Mouse (Mus musculus): ENCODE results near the gene Ccpg1os. TPM values are rescaled to one million over a fixed set of nuclear protein-coding genes. Genes with fewer than 3 reads are reported as not detected.

Gene Ccpg1os
- polyA plus RNA-seq, 1 experiment: 6.5 TPM

DNA sequence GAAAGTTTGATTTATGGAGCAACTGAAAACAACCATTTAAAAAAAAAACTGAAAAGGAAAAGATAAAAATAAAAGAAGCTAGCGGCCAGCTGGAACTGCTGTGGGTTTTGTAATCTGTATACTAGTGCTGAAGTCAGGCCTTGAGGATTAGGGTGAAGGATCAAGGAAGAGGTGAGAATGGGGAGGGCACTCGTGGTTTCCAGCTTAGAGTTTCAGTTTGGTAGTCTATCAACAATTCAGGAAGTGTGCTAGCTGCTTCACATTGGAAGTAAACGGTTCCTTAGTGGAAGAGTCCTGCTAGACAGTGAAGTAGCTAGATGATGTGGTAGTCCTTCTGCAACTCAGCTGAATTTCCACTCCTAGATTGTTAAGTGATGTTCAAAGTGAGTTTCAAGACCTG is 23.2 kb upstream of the Ccpg1os start:
- Histone ChIP-seq H3K4me1 (ENCODE audit: control insufficient read depth, insufficient read depth, low read length) (no peaks in the 10 kb centered on the region), H3K4me3 (ENCODE audit: insufficient read depth, low read length) (no peak overlapping the region), H3K27ac (ENCODE audit: insufficient read depth, low read length) (no peak overlapping the region)
- no peak for TF ChIP-seq CTCF (IDR thresholded peaks at IDR 0.05; ENCODE audit: borderline replicate concordance, insufficient read depth, low read length)
- no peak for TF ChIP-seq POLR2A (IDR thresholded peaks at IDR 0.05; ENCODE audit: low read depth, low read length)

DNA sequence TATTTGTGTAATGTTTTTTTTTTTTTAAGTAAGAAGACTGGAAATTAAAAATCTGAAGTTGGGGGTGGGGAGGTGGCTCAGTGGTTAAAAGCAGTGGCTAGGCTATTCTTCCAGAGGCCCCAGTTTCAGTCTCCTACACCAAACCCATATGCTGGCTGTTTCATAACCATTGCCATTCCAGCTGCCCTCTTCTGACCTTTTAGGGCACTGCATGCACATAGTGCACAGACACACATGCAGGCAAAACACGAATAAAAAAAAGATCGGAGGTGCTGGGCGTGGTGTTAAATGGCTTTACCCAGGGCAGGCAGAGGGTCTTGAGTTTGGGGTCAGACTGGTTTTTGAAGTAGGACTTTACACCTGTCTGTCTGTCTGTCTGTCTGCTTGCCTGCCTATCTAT is 21.0 kb upstream of the Ccpg1os start:
- TF ChIP-seq POLR2A (IDR thresholded peaks at IDR 0.05; ENCODE audit: low read depth, low read length) (no peak), CTCF (IDR thresholded peaks at IDR 0.05; ENCODE audit: borderline replicate concordance, insufficient read depth, low read length) (no peak)
- Histone ChIP-seq H3K4me3 (ENCODE audit: insufficient read depth, low read length) (no peak overlapping the region), H3K4me1 (ENCODE audit: control insufficient read depth, insufficient read depth, low read length) (no peaks in the 10 kb centered on the region), H3K27ac (ENCODE audit: insufficient read depth, low read length) (no peak overlapping the region)

- Histone ChIP-seq H3K4me1 (ENCODE audit: control insufficient read depth, insufficient read depth, low read length) (no peaks in the 10 kb centered on the region), H3K4me3 (ENCODE audit: insufficient read depth, low read length) (no peak overlapping the region), H3K27ac (ENCODE audit: insufficient read depth, low read length) (no peak overlapping the region)
- TF ChIP-seq POLR2A (IDR thresholded peaks at IDR 0.05; ENCODE audit: low read depth, low read length): no peak
- no peak for TF ChIP-seq CTCF (IDR thresholded peaks at IDR 0.05; ENCODE audit: borderline replicate concordance, insufficient read depth, low read length)
Observed at GRCm38 (mm10) chr9:73005106-73005505, 19.9 kb upstream of the Ccpg1os start.

- Histone ChIP-seq H3K4me3 (ENCODE audit: insufficient read depth, low read length) (no peak overlapping the region), H3K27ac (ENCODE audit: insufficient read depth, low read length) (no peak overlapping the region), H3K4me1 (ENCODE audit: control insufficient read depth, insufficient read depth, low read length) (no peaks in the 10 kb centered on the region)
- no peak for TF ChIP-seq CTCF (IDR thresholded peaks at IDR 0.05; ENCODE audit: borderline replicate concordance, insufficient read depth, low read length)
- TF ChIP-seq POLR2A (IDR thresholded peaks at IDR 0.05; ENCODE audit: low read depth, low read length): no peak
Observed at GRCm38 (mm10) chr9:73004076-73004475, 18.9 kb upstream of the Ccpg1os start.

- no peak overlapping the region for H3K4me3 ChIP-seq (ENCODE audit: insufficient read depth, low read length)
- TF ChIP-seq POLR2A (IDR thresholded peaks at IDR 0.05; ENCODE audit: low read depth, low read length): no peak
- TF ChIP-seq CTCF (IDR thresholded peaks at IDR 0.05; ENCODE audit: borderline replicate concordance, insufficient read depth, low read length): no peak
- H3K4me1 ChIP-seq (ENCODE audit: control insufficient read depth, insufficient read depth, low read length): no peaks in the 10 kb centered on the region
- no peak overlapping the region for H3K27ac ChIP-seq (ENCODE audit: insufficient read depth, low read length)
Observed at GRCm38 (mm10) chr9:73002177-73002576, 17.0 kb upstream of the Ccpg1os start.

GRCm38 (mm10) chr9:73001314-73002011 is 16.3 kb upstream of the Ccpg1os start:
- Histone ChIP-seq H3K27ac (ENCODE audit: insufficient read depth, low read length) (no peak overlapping the region), H3K4me1 (ENCODE audit: control insufficient read depth, insufficient read depth, low read length) (no peaks in the 10 kb centered on the region), H3K4me3 (ENCODE audit: insufficient read depth, low read length) (no peak overlapping the region)
- TF ChIP-seq CTCF (IDR thresholded peaks at IDR 0.05; ENCODE audit: borderline replicate concordance, insufficient read depth, low read length): no peak
- no peak for TF ChIP-seq POLR2A (IDR thresholded peaks at IDR 0.05; ENCODE audit: low read depth, low read length)

DNA sequence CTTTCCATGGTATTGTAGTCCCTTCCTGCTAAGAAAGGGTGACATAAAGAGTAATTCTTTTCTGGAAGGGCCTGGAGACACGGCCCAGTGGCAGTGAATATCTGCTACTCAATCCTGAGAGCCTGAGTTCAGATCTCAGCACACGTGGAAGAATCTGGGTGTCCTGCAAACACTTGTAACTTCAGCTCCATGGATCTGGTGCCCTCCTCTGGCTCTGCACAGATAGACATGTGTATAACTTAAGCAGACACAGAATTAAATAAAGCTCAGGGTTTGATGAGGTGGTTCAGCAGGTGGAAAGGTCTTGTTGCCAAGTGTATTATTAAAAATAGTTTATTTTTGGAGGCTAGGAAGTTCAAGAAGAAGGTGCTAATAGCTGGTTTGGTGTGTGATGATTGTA is 15.3 kb upstream of the Ccpg1os start:
- Histone ChIP-seq H3K4me3 (ENCODE audit: insufficient read depth, low read length) (no peak overlapping the region), H3K4me1 (ENCODE audit: control insufficient read depth, insufficient read depth, low read length) (no peaks in the 10 kb centered on the region), H3K27ac (ENCODE audit: insufficient read depth, low read length) (no peak overlapping the region)
- TF ChIP-seq POLR2A (IDR thresholded peaks at IDR 0.05; ENCODE audit: low read depth, low read length) (no peak), CTCF (IDR thresholded peaks at IDR 0.05; ENCODE audit: borderline replicate concordance, insufficient read depth, low read length) (no peak)

GRCm38 (mm10) chr9:72996806-72997205 is 11.6 kb upstream of the Ccpg1os start:
- TF ChIP-seq CTCF (IDR thresholded peaks at IDR 0.05; ENCODE audit: borderline replicate concordance, insufficient read depth, low read length): no peak
- TF ChIP-seq POLR2A (IDR thresholded peaks at IDR 0.05; ENCODE audit: low read depth, low read length): no peak
- H3K4me1 ChIP-seq (ENCODE audit: control insufficient read depth, insufficient read depth, low read length): no peaks in the 10 kb centered on the region
- no peak overlapping the region for H3K27ac ChIP-seq (ENCODE audit: insufficient read depth, low read length)
- no peak overlapping the region for H3K4me3 ChIP-seq (ENCODE audit: insufficient read depth, low read length)

DNA sequence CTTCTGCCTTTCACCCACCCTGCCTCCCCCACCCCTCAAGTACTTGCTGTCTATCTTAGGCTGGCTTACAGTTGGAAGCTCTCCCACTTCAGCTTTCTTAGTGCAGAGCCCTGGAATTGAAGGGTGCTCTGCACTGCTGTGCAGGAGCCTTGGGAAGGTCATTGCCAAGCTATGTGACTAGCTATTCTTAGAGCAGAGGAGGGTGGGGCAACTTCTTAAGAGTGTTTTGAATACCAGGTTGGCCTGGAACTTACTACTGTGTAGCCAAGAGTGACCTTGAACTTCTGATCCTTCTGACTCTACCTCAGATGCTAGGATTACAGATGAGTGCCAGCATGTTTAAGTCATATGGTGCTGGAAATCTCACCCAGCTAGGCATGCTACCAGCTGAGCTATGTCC is 11.0 kb upstream of the Ccpg1os start:
- H3K27ac ChIP-seq (ENCODE audit: insufficient read depth, low read length): no peak overlapping the region
- no peak overlapping the region for H3K4me3 ChIP-seq (ENCODE audit: insufficient read depth, low read length)
- TF ChIP-seq CTCF (IDR thresholded peaks at IDR 0.05; ENCODE audit: borderline replicate concordance, insufficient read depth, low read length): no peak
- no peak for TF ChIP-seq POLR2A (IDR thresholded peaks at IDR 0.05; ENCODE audit: low read depth, low read length)
- no peaks in the 10 kb centered on the region for H3K4me1 ChIP-seq (ENCODE audit: control insufficient read depth, insufficient read depth, low read length)

- Histone ChIP-seq H3K27ac (ENCODE audit: insufficient read depth, low read length) (no peak overlapping the region), H3K4me3 (ENCODE audit: insufficient read depth, low read length) (no peak overlapping the region), H3K4me1 (ENCODE audit: control insufficient read depth, insufficient read depth, low read length) (no peaks in the 10 kb centered on the region)
- TF ChIP-seq POLR2A (IDR thresholded peaks at IDR 0.05; ENCODE audit: low read depth, low read length) (no peak), CTCF (IDR thresholded peaks at IDR 0.05; ENCODE audit: borderline replicate concordance, insufficient read depth, low read length) (no peak)
Observed at GRCm38 (mm10) chr9:72992576-72992975, 7.4 kb upstream of the Ccpg1os start.

All from embryonic fibroblast, embryonic 13.5 days (primary cell).